Mouse (Mus musculus) neutrophil, adult 83 days (primary cell): ENCODE measurements around the gene Tmem181a. TPM values are rescaled to one million over a fixed set of nuclear protein-coding genes. Genes with fewer than 3 reads are reported as not detected.

Source experiments
- total RNA-seq, 2 experiments: library from RNA; stranded (reverse); gene quantifications; one replicate each; pipeline ENCODE4 v1.2.4; 2023

Tmem181a gene
- total RNA-seq: 1 to 10 TPM; 8.4 TPM

GRCm38 (mm10) chr17:6256400-6257069, at the start of gene Tmem181a:
Gene Tmem181a, plus strand, starts transcription at chr17:6256860.

GRCm38 (mm10) chr17:6317339-6317985, 60.8 kb downstream of the Tmem181a start, which contains the start of gene Dynlt1a:
Gene Dynlt1a, minus strand, starts transcription at chr17:6317500.

Other genes starting within 250 kb of the Tmem181a start
- 1 to 10 TPM; 2.8 to 3.4 TPM for gene Serac1, start 177.1 kb upstream of the Tmem181a start, total RNA-seq
- 10 to 100 TPM; 36.8 to 43.1 TPM for gene Gtf2h5, start 177.1 kb upstream of the Tmem181a start, total RNA-seq
- gene Tulp4, start 150.4 kb upstream of the Tmem181a start, total RNA-seq: 10 to 100 TPM; 11.0 to 13.6 TPM
- 10 to 100 TPM; 11.5 to 13.1 TPM for gene Dynlt1a, start 60.6 kb downstream of the Tmem181a start, total RNA-seq
- gene Dynlt1b, start 173.3 kb downstream of the Tmem181a start, total RNA-seq: 100 to 1,000 TPM; 287 to 323 TPM